In the genomic region with DNA sequence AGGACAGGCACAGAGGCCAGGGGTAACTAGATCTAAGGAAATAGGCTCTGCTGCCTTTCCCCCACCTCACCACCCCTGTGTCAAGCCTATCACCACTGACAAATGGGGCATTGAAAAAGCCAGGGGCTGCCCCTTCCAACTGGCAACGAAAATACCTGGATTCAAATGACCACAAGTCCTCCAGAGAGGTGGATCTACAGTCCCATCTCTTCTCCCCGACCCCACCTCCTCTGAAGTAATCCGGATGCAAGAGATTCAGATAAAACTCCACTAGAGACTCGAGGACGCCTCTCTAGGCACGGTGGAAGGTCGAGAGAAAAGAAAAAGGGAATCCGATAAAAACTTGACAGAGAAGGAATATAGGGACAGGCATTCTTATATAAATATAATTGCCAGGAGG, we compare ENCODE assay signal across 8 mouse cellular contexts. TPM values are rescaled to one million over a fixed set of nuclear protein-coding genes. Genes with fewer than 3 reads are reported as not detected.
A peak's percentile ranks its signal among the peaks of the same experiment; 100 is the strongest.
DNase-seq lines count a peak whose midpoint lies in the region; ATAC-seq and TF ChIP-seq lines count a peak whose summit lies in the region.

No protein-coding gene starts in this region.

- peak overlapping the region; percentile 94 for H3K27ac ChIP-seq in left cerebral cortex, adult 2 months
- peak overlapping the region; percentile 97 for H3K27ac ChIP-seq in embryonic facial prominence, embryonic 12.5 days
- H3K27ac ChIP-seq in intestine, embryonic 14.5 days (ENCODE audit: low read depth) = no peak overlapping the region
- H3K27ac ChIP-seq in neural tube, embryonic 12.5 days = no peak overlapping the region

- peak overlapping the region; percentile 86 for H3K4me2 ChIP-seq in embryonic facial prominence, embryonic 12.5 days (replicated peaks)
- H3K4me2 ChIP-seq in intestine, embryonic 14.5 days (ENCODE audit: low read length) = peak overlapping the region; percentile 78
- H3K4me2 ChIP-seq in neural tube, embryonic 12.5 days (replicated peaks) = peak overlapping the region; percentile 77

- H3K9me3 ChIP-seq in embryonic facial prominence, embryonic 12.5 days = no peaks in the 10 kb centered on the region
- H3K9me3 ChIP-seq in intestine, embryonic 14.5 days (ENCODE audit: control insufficient read depth, low read length) = no peaks in the 10 kb centered on the region
- no peaks in the 10 kb centered on the region for H3K9me3 ChIP-seq in neural tube, embryonic 12.5 days

- 4% methylated on average over 8 of the region's 8 CpGs for whole genome bisulfite sequencing in embryonic facial prominence, embryonic 12.5 days
- WGBS in intestine, embryonic 14.5 days = 4% methylated on average over 8 of the region's 8 CpGs
- WGBS in neural tube, embryonic 12.5 days = 2% methylated on average over 8 of the region's 8 CpGs

- intact Hi-C loops in left cerebral cortex, adult 2 months (cut with DNase I) = loop anchor here (1.0 kb wide), 1 partner anchor 25 kb away; no protein-coding TSS in a partner anchor

- TF ChIP-seq CTCF in left cerebral cortex, adult 2 months (IDR thresholded peaks at IDR 0.05) = no peak

- ATAC-seq in embryonic facial prominence, embryonic 12.5 days (ENCODE audit: insufficient number of reproducible peaks, insufficient read depth, low FRiP score, low TSS enrichment) = no peak
- ATAC-seq in intestine, embryonic 14.5 days (replicated peaks; ENCODE audit: low FRiP score, low TSS enrichment, low read depth) = no peak
- ATAC-seq in neural tube, embryonic 12.5 days (ENCODE audit: low FRiP score, low read depth) = no peak

- peaks cover 13% of the 10 kb centered on the region for H3K4me1 ChIP-seq in embryonic facial prominence, embryonic 12.5 days
- H3K4me1 ChIP-seq in intestine, embryonic 14.5 days (replicated peaks; ENCODE audit: control insufficient read depth, insufficient read depth, low read length) = peaks cover 11% of the 10 kb centered on the region
- peaks cover 16% of the 10 kb centered on the region for H3K4me1 ChIP-seq in neural tube, embryonic 12.5 days

- DNase-seq in left cerebral cortex, adult 2 months (ENCODE audit: extremely low spot score in 1 of 2, low spot score in 2 of 2) = no peak
- no peak for DNase-seq in left cerebral cortex, adult 8-10 months (ENCODE audit: low spot score in 2 of 2)
- DNase-seq in intestine, embryonic 14.5 days (ENCODE audit: low spot score) = peak; percentile 63
- DNase-seq in frontal cortex, adult 2 months (ENCODE audit: extremely low spot score in 1 of 2, low spot score in 1 of 2) = no peak
- no peak for DNase-seq in urinary bladder, postnatal 25 days (ENCODE audit: low spot score)
- no peak for DNase-seq in lung, postnatal 4 days

- peak overlapping the region; percentile 64 for H3K9ac ChIP-seq in embryonic facial prominence, embryonic 12.5 days
- H3K9ac ChIP-seq in intestine, embryonic 14.5 days (ENCODE audit: low read length) = peak overlapping the region; percentile 57
- peak overlapping the region; percentile 74 for H3K9ac ChIP-seq in neural tube, embryonic 12.5 days

- H3K4me3 ChIP-seq in left cerebral cortex, adult 2 months = peak overlapping the region; percentile 69
- peak overlapping the region; percentile 61 for H3K4me3 ChIP-seq in embryonic facial prominence, embryonic 12.5 days
- H3K4me3 ChIP-seq in intestine, embryonic 14.5 days (ENCODE audit: low read depth, low read length) = peak overlapping the region; percentile 67
- H3K4me3 ChIP-seq in neural tube, embryonic 12.5 days = peak overlapping the region; percentile 66

- H3K36me3 ChIP-seq in embryonic facial prominence, embryonic 12.5 days = peaks cover under 1% of the 10 kb centered on the region; the same call in 1 of the 2 replicates
- H3K36me3 ChIP-seq in intestine, embryonic 14.5 days (ENCODE audit: control insufficient read depth, insufficient read depth, low read length) = peaks cover 11% of the 10 kb centered on the region; the same call in 1 of the 2 replicates
- H3K36me3 ChIP-seq in neural tube, embryonic 12.5 days = peaks cover 11% of the 10 kb centered on the region

- H3K27me3 ChIP-seq in embryonic facial prominence, embryonic 12.5 days = no peaks in the 10 kb centered on the region
- H3K27me3 ChIP-seq in intestine, embryonic 14.5 days (replicated peaks; ENCODE audit: control insufficient read depth, insufficient read depth, low read length) = no peaks in the 10 kb centered on the region
- H3K27me3 ChIP-seq in neural tube, embryonic 12.5 days (replicated peaks) = no peaks in the 10 kb centered on the region

RNA-seq across cellular contexts. Expression of a gene that starts 0.9 kb away (rescaled TPM):
- total RNA-seq in left cerebral cortex, adult 2 months (2021) = 10 to 100 TPM; 20.9 to 23.1 TPM
- total RNA-seq in left cerebral cortex, adult 8-10 months (2022) = 10 to 100 TPM; 23.8 to 29.4 (median 27.1) TPM
- polyA plus RNA-seq in embryonic facial prominence, embryonic 12.5 days (2016; fragmentation: Nextera tagmentation; extraction: Ambion mirVana) = 15.3 and 17.0 TPM in 2 replicates
- polyA plus RNA-seq in intestine, embryonic 14.5 days (2014; fragmentation: Nextera tagmentation; extraction: Ambion mirVana) = 13.6 and 13.9 TPM in 2 replicates
- polyA plus RNA-seq in neural tube, embryonic 12.5 days (2016; fragmentation: Nextera tagmentation; extraction: Ambion mirVana) = 17.9 and 18.8 TPM in 2 replicates
- 21.1 and 21.7 TPM in 2 replicates for polyA plus RNA-seq in frontal cortex, adult 2 months (2012; rRNA removed)

RNA-seq across cellular contexts. Expression of a gene that starts 1.1 kb away (rescaled TPM):
- 10 to 100 TPM; 13.2 to 13.6 TPM for total RNA-seq in left cerebral cortex, adult 2 months (2021)
- total RNA-seq in left cerebral cortex, adult 8-10 months (2022) = 10 to 100 TPM in 3 of 4 experiments, 1 to 10 TPM in 1; 9.1 to 14.1 (median 12.8) TPM
- 17.2 and 18.1 TPM in 2 replicates for polyA plus RNA-seq in embryonic facial prominence, embryonic 12.5 days (2016; fragmentation: Nextera tagmentation; extraction: Ambion mirVana)
- polyA plus RNA-seq in intestine, embryonic 14.5 days (2014; fragmentation: Nextera tagmentation; extraction: Ambion mirVana) = 11.6 and 14.1 TPM in 2 replicates
- polyA plus RNA-seq in neural tube, embryonic 12.5 days (2016; fragmentation: Nextera tagmentation; extraction: Ambion mirVana) = 21.2 and 22.9 TPM in 2 replicates
- 14.6 and 15.6 TPM in 2 replicates for polyA plus RNA-seq in frontal cortex, adult 2 months (2012; rRNA removed)

RNA-seq across cellular contexts. Expression of a gene that starts 36.1 kb away (rescaled TPM):
- total RNA-seq in left cerebral cortex, adult 2 months (2021) = 100 to 1,000 TPM; 163 to 170 TPM
- 100 to 1,000 TPM; 126 to 160 (median 136) TPM for total RNA-seq in left cerebral cortex, adult 8-10 months (2022)
- polyA plus RNA-seq in embryonic facial prominence, embryonic 12.5 days (2016; fragmentation: Nextera tagmentation; extraction: Ambion mirVana) = 82.6 and 143 TPM in 2 replicates
- 58.7 and 59.5 TPM in 2 replicates for polyA plus RNA-seq in intestine, embryonic 14.5 days (2014; fragmentation: Nextera tagmentation; extraction: Ambion mirVana)
- polyA plus RNA-seq in neural tube, embryonic 12.5 days (2016; fragmentation: Nextera tagmentation; extraction: Ambion mirVana) = 293 and 314 TPM in 2 replicates
- polyA plus RNA-seq in frontal cortex, adult 2 months (2012; rRNA removed) = 182 and 239 TPM in 2 replicates

Comparison
In these comparisons a context has a peak if more than half of its experiments do, and no peak if none do; other contexts are left out.
1. H3K27ac ChIP-seq: peak in left cerebral cortex, adult 2 months (single experiment) and embryonic facial prominence, embryonic 12.5 days (single experiment); none in intestine, embryonic 14.5 days (single experiment) and neural tube, embryonic 12.5 days (single experiment).
2. Peak in every context shown above with its lines, with median percentiles within 50 percentile points of each other: H3K4me3 ChIP-seq, H3K4me2 ChIP-seq and H3K9ac ChIP-seq.